Mouse (Mus musculus): Measurements from ENCODE around the gene Armc9. TPM values are rescaled to one million over a fixed set of nuclear protein-coding genes. Genes with fewer than 3 reads are reported as not detected.

Armc9 gene
- polyA plus RNA-seq (2015; fragmentation: Nextera tagmentation; extraction: Ambion mirVana): 16.4 and 17.3 TPM in 2 replicates

DNA sequence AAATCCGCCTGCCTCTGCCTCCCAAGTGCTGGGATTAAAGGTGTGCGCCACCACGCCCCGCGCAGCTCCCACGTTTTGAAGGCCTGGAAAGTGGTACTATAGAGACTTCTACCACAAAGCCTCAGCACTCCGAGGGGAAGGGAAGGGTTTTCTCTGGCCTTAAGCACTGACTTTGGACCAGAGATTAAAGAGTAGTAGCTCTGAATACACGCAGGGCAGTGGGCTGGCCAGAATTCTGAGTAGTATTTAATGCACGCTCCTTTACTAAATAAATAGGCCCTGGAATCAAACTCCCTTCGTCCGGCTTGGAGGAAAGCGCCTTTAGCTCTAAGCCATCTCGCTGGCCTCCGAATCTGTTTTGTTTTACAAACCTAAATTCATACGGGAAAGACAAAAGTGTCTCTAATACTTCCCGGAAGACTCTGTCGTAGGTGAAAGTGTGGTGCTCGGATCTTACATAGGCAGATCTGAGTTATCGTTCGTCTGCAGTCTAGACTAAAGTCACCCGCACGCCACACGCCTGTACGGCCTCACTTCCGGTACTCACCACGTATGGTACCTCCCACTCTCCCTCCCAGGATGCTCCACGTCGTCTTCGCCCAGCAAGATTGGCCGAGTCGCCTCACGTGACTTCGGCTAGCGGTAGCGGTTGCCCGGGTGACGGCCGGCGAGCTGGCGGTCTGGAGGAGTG lies at the start of gene Armc9:
Gene Armc9, plus strand, starts transcription at position 648 of the 691 bp plus-strand sequence.
- Histone ChIP-seq H3K27ac (peak within 1 kb of the TSS; percentile 84), H3K36me3 (no peaks in the 10 kb centered on the region), H3K9me3 (no peaks in the 10 kb centered on the region), H3K4me3 (replicated peaks) (peak within 1 kb of the TSS; percentile 64), H3K9ac (peak within 1 kb of the TSS; percentile 62), H3K4me2 (replicated peaks) (peak within 1 kb of the TSS; percentile 81), H3K4me1 (replicated peaks) (peaks cover 10% of the 10 kb centered on the region), H3K27me3 (replicated peaks) (no peaks in the 10 kb centered on the region)
- 3% methylated on average over 40 of the region's 40 CpGs for WGBS
- ATAC-seq: peak; percentile 99

DNA sequence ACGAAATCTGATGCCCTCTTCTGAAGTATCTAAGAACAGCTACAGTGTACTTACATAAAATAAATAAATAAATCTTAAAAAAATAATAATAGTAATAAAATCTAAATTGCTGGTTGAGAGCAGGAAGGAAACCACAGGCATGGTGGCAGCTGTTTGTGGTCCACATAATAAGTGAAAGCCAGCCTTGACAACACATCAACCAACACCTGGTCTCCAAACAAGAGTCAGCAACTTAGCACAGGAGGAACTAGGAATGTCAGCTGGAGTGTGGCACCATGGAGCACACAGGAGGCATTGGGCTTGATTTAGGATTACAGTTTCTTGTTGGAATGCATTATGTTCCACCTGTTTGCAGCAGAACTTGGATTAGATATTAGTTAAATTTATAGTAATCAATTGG lies 49.5 kb upstream of the Armc9 start:
- H3K4me2 ChIP-seq (replicated peaks): no peak overlapping the region
- 97% methylated on average over 1 of the region's 1 CpGs for WGBS
- H3K9me3 ChIP-seq: no peaks in the 10 kb centered on the region
- no peak overlapping the region for H3K9ac ChIP-seq
- no peak overlapping the region for H3K27ac ChIP-seq
- ATAC-seq: no peak
- H3K36me3 ChIP-seq: peaks cover 3% of the 10 kb centered on the region; the same call in 1 of the 2 replicates
- H3K27me3 ChIP-seq (replicated peaks): no peaks in the 10 kb centered on the region
- no peaks in the 10 kb centered on the region for H3K4me1 ChIP-seq (replicated peaks)
- H3K4me3 ChIP-seq (replicated peaks): no peak overlapping the region

DNA sequence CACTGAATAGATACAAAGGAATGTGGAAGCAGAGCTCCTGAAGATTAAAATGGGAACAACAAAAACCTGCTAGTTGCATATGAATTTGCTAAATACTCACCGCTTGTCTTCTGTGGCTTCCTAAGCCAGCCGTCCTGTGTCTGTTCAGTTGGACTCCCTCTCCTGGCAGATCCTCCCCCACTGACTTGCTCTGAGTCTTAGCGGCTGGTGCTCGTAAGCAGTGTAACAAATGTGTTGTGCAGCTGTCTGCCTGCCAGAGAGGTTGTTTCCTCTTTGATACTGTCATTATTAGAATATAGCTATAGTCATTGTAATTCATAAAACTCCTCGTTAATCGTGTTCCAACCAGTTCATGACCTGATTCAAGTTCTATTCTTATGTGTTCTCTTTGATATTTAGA lies 42.8 kb upstream of the Armc9 start, which contains the start of gene Htr2b:
Gene Htr2b, minus strand, starts transcription at position 192 of the 400 bp plus-strand sequence.
- Histone ChIP-seq H3K36me3 (no peaks in the 10 kb centered on the region), H3K9ac (no peak within 1 kb of the TSS), H3K4me3 (replicated peaks) (no peak within 1 kb of the TSS), H3K9me3 (no peaks in the 10 kb centered on the region), H3K4me2 (replicated peaks) (no peak within 1 kb of the TSS), H3K4me1 (replicated peaks) (no peaks in the 10 kb centered on the region), H3K27me3 (replicated peaks) (no peaks in the 10 kb centered on the region), H3K27ac (no peak within 1 kb of the TSS)
- peak; percentile 77; the same call in 1 of the 2 replicates for ATAC-seq
- WGBS: 41% methylated on average over 6 of the region's 6 CpGs

DNA sequence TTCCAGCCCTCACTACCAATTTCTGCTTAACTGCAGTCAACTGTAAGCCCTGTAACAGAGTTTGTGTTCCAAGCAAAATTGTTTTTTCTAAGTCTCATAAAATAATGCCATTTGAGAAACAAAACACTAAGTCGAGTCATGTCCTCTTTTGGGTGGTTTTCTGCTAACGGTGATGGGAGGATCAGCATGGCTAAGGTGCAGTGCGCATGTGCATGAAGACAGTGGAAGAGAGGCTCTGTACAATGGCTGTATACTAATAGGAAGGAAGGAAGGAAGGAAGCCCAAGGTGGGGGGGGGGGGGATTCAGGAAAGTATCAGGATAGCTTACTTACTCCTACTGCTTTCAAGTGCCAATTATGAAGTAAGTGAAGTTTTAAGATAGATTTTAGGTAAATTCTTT lies 40.4 kb upstream of the Armc9 start:
- no peak overlapping the region for H3K4me3 ChIP-seq (replicated peaks)
- WGBS: 86% methylated on average over 3 of the region's 3 CpGs
- no peaks in the 10 kb centered on the region for H3K9me3 ChIP-seq
- no peaks in the 10 kb centered on the region for H3K27me3 ChIP-seq (replicated peaks)
- H3K27ac ChIP-seq: no peak overlapping the region
- no peak overlapping the region for H3K4me2 ChIP-seq (replicated peaks)
- H3K9ac ChIP-seq: no peak overlapping the region
- H3K4me1 ChIP-seq (replicated peaks): no peaks in the 10 kb centered on the region
- no peak for ATAC-seq
- no peaks in the 10 kb centered on the region for H3K36me3 ChIP-seq

DNA sequence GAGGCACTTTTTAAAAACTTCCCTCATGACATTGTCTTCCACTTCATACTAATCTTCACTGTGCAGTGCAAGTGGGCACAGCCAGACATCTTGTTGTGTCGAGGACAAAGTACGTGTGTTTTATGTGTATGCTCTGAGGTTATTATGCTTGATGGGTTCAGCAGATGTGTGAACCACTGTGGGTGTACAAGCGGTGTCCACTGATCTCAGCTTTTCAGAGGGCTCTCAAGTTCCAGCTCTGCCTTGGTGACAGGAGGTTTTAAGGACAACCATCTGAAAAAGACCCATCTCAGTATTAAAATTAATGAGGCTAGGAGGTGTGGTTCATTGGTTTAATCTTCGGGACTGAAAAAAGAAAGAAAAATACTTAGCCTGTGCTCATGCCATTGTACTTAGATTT lies 35.0 kb upstream of the Armc9 start:
- H3K4me2 ChIP-seq (replicated peaks): no peak overlapping the region
- WGBS: 82% methylated on average over 4 of the region's 4 CpGs
- H3K9me3 ChIP-seq: no peaks in the 10 kb centered on the region
- peaks cover 3% of the 10 kb centered on the region; the same call in 1 of the 2 replicates for H3K36me3 ChIP-seq
- H3K27ac ChIP-seq: no peak overlapping the region
- ATAC-seq: no peak
- no peak overlapping the region for H3K9ac ChIP-seq
- H3K4me3 ChIP-seq (replicated peaks): no peak overlapping the region
- no peaks in the 10 kb centered on the region for H3K27me3 ChIP-seq (replicated peaks)
- no peaks in the 10 kb centered on the region for H3K4me1 ChIP-seq (replicated peaks)

DNA sequence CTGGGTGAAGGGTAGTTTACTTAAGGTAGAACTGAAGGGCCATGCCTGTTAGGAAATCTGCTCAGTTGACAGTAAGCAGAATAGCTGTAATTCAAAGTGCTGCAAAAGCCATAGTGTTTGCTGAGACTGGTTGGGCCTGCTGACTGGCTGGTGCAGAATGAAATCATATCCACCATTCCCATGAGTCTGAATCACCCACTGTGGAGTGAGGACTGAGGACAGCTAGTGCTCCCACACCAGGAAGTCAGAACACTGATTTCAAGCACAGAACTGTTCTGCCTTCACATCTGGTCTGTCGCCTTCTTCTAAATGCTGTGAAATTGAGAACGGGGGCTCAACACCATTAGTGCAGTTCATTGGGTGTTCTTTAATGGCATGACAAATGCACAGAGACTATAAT lies 28.5 kb upstream of the Armc9 start:
- Histone ChIP-seq H3K4me2 (replicated peaks) (no peak overlapping the region), H3K27ac (no peak overlapping the region), H3K36me3 (peaks cover 10% of the 10 kb centered on the region; the same call in 1 of the 2 replicates), H3K27me3 (replicated peaks) (no peaks in the 10 kb centered on the region), H3K4me3 (replicated peaks) (no peak overlapping the region), H3K4me1 (replicated peaks) (no peaks in the 10 kb centered on the region), H3K9ac (no peak overlapping the region), H3K9me3 (no peaks in the 10 kb centered on the region)
- ATAC-seq: no peak
- 92% methylated on average over 2 of the region's 2 CpGs for WGBS

DNA sequence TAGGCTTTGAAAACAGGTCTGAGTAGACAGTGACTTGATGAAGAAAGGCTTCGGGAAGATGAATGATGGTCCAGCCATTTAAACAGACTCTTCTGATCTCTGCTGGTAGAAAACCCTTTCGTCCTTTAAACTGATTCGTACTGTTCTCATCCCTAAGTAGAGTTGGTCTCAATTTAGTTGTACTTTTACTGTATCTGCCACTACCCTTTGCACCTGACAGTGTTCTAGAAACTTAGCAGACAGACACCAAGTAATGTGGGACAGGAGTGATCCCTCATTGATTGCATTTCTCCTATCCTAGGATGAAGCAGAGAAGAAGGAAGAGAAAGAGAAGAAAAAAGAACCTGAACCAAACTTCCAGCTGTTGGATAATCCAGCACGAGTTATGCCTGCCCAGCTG lies 21.2 kb upstream of the Armc9 start, which contains the start of gene Gm21972:
Gene Gm21972, plus strand, starts transcription at position 301 of the 400 bp plus-strand sequence.
- no peaks in the 10 kb centered on the region for H3K27me3 ChIP-seq (replicated peaks)
- no peak for ATAC-seq
- H3K4me2 ChIP-seq (replicated peaks): no peak within 1 kb of the TSS
- no peak within 1 kb of the TSS for H3K27ac ChIP-seq
- no peaks in the 10 kb centered on the region for H3K9me3 ChIP-seq
- H3K4me3 ChIP-seq (replicated peaks): no peak within 1 kb of the TSS
- no peaks in the 10 kb centered on the region for H3K4me1 ChIP-seq (replicated peaks)
- H3K36me3 ChIP-seq: peaks cover 10% of the 10 kb centered on the region; the same call in 1 of the 2 replicates
- H3K9ac ChIP-seq: no peak within 1 kb of the TSS
- WGBS: 96% methylated on average over 4 of the region's 4 CpGs

DNA sequence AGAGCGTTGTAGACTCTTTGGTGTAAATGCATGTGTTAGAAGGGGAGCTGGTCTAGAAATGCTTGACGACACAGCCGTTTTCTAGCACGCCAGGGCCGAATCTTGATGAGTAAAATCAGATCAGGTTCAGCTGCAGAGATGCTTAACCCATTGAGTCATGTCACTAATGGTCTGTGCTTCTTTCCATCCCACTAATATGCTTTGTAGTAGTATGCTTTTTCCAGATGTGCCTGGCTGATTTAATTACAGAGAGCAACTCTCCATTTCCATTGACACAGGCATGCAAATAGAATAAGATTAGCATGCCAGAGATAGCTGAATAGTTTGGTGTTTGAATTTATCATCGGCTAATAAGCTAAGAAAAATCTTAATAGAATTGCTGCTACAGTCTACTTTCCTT lies 19.3 kb upstream of the Armc9 start:
- no peak for ATAC-seq

DNA sequence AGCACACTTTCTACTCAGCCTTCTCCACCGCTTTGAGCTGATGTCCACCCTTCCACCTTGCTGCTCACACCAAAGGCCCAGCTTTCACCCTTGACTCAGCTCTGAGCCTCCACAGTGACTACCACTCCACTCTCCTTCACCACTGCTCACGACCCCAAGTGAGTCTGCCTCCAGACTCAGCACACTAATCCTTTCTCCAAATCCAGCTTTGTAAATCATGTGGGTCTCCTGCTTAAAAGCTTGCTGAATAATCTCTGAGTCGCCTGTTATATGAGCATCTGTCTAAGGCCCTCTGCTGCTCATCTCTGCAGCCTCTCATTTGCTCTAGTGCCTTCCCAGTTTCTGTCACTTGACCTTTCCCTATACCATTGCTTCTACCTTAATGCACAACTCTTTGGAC lies 13.5 kb upstream of the Armc9 start:
- Histone ChIP-seq H3K36me3 (peaks cover 9% of the 10 kb centered on the region; the same call in 1 of the 2 replicates), H3K27ac (no peak overlapping the region), H3K4me2 (replicated peaks) (no peak overlapping the region), H3K4me1 (replicated peaks) (no peaks in the 10 kb centered on the region), H3K4me3 (replicated peaks) (no peak overlapping the region), H3K9ac (no peak overlapping the region), H3K9me3 (no peaks in the 10 kb centered on the region), H3K27me3 (replicated peaks) (no peaks in the 10 kb centered on the region)
- no peak for ATAC-seq
- 86% methylated on average over 3 of the region's 3 CpGs for WGBS

More for the DNA sequence above, 19.3 kb upstream of the Armc9 start:
- peaks cover 9% of the 10 kb centered on the region; the same call in 1 of the 2 replicates for H3K36me3 ChIP-seq
- H3K27me3 ChIP-seq (replicated peaks): no peaks in the 10 kb centered on the region
- no peaks in the 10 kb centered on the region for H3K4me1 ChIP-seq (replicated peaks)
- H3K9me3 ChIP-seq: no peaks in the 10 kb centered on the region
- no peak overlapping the region for H3K9ac ChIP-seq
- no peak overlapping the region for H3K27ac ChIP-seq
- no peak overlapping the region for H3K4me2 ChIP-seq (replicated peaks)
- H3K4me3 ChIP-seq (replicated peaks): no peak overlapping the region
- 91% methylated on average over 6 of the region's 6 CpGs for WGBS

DNA sequence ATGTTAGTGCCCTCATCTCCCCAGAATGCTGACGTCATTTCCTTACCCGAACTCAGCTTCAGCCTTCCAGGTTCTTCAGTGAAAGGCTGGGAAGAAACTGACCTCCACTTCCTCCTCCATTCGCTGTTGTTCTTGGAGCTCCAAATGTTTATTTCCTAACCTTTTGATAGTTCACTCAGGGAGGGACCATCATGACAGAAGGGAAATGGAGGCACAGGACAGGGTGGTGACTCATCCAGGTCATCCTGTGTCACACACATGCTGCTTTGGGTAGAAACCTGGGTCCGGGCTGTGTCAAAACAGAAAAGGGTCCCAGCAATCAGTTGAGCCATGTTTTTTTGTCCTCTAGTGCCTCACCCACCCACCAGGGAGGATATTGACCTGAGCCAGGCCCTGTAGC lies 11.4 kb upstream of the Armc9 start:
- no peak overlapping the region for H3K27ac ChIP-seq
- H3K9me3 ChIP-seq: no peaks in the 10 kb centered on the region
- ATAC-seq: no peak
- 75% methylated on average over 4 of the region's 4 CpGs for WGBS
- no peak overlapping the region for H3K4me2 ChIP-seq (replicated peaks)
- H3K4me1 ChIP-seq (replicated peaks): no peaks in the 10 kb centered on the region
- no peaks in the 10 kb centered on the region for H3K27me3 ChIP-seq (replicated peaks)
- H3K4me3 ChIP-seq (replicated peaks): no peak overlapping the region
- H3K9ac ChIP-seq: no peak overlapping the region
- 0 out of 2 replicates have a peak, but pooled peaks cover 2% of the 10 kb centered on the region for H3K36me3 ChIP-seq

DNA sequence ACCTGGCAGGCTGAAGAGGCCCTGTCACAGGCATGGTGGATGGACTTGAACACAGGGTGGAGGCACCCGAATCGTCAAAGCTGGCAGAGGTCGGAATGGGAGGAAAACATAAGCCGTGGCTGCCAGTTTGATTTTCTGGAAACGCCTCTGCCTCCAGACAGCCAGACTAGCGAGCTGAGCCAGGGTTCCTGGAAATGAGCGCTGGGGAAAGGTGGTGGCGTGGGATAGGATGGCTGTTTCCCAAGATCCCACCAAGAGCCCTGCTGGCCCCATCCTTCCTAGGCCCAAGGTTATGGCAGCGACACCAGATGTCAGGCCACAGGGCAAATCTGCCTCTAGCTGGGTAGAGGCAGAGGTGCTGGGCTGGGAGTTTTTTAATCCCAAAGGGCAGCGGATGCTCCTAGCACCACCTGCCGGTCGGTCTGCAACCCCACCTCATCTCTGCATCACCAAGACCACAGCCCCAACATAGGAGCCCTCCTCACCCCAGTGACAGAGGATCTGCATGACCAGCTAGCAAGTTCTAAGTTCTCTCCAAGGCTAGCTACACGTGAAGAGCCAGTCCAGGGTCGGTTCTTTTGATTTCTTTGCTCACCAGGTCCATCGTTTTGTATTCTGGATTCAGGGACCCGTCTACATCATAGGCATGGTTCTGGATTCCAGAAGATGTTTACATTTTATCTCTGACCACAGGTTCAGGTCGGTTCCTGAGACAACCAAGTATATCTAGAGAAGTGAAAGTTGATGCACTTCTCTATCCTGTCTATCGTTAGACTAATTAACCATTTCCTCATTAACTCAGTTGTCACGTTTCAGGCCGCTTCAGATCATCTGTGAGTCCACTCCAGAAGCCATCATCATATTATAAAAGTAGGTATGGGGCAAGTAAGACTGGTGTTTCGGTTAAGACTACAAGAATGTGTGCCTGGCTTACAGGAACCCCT lies 10.3 kb upstream of the Armc9 start:
- Histone ChIP-seq H3K27ac (no peak overlapping the region), H3K9ac (no peak overlapping the region), H3K36me3 (0 out of 2 replicates have a peak, but pooled peaks cover 1% of the 10 kb centered on the region), H3K4me3 (replicated peaks) (no peak overlapping the region), H3K9me3 (no peaks in the 10 kb centered on the region), H3K27me3 (replicated peaks) (no peaks in the 10 kb centered on the region), H3K4me1 (replicated peaks) (no peaks in the 10 kb centered on the region), H3K4me2 (replicated peaks) (no peak overlapping the region)
- WGBS: 73% methylated on average over 21 of the region's 21 CpGs
- ATAC-seq: no peak

DNA sequence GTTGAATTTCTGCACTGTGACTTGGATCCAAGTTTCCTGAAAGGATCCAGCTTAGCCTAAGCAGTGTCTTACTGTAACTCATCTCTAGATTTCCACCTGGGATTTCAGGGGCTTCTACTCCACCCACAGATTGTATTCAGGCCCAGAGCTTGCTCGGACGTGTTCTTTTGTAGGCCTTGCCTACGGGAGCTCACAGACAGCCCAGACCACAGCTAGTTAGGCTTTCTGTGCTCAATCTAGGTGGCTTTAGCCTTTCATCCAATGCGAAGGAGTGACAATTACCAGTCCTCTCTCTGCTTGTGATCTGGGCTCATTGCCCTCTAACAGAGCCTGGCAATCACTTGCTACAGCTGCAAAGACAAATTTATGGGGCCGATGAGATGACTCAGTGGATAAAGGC lies 8.3 kb upstream of the Armc9 start:
- 70% methylated on average over 5 of the region's 5 CpGs for WGBS
- H3K9ac ChIP-seq: no peak overlapping the region
- ATAC-seq: no peak
- H3K4me1 ChIP-seq (replicated peaks): no peaks in the 10 kb centered on the region
- H3K27ac ChIP-seq: no peak overlapping the region
- no peaks in the 10 kb centered on the region for H3K9me3 ChIP-seq
- H3K36me3 ChIP-seq: no peaks in the 10 kb centered on the region
- H3K27me3 ChIP-seq (replicated peaks): no peaks in the 10 kb centered on the region
- H3K4me3 ChIP-seq (replicated peaks): no peak overlapping the region
- no peak overlapping the region for H3K4me2 ChIP-seq (replicated peaks)
